Mouse (Mus musculus) megakaryocyte, embryonic 14.5 days (primary cell): Measurements from ENCODE around the gene Krt14. TPM values are rescaled to one million over a fixed set of nuclear protein-coding genes. Genes with fewer than 3 reads are reported as not detected.
"Not testable (repeated sequence)": the region's sequence is repeated elsewhere in the genome, so short reads cannot be mapped to it uniquely, and the experiment has no call there.

Experiments
- H3K27me3 ChIP-seq: replicated peaks from 2 replicates; pipeline ENCODE3; 2012; ENCODE audit warnings: inconsistent platforms
- H3K36me3 ChIP-seq: replicated peaks from 2 replicates; pipeline ENCODE3; 2012; ENCODE audit warnings: low read length, inconsistent platforms, mixed read lengths
- H3K4me1 ChIP-seq: 2 replicates; pipeline ENCODE4 v1.6.1; 2012; ENCODE audit warnings: inconsistent platforms
- H3K4me3 ChIP-seq: replicated peaks from 2 replicates; pipeline ENCODE3; 2012; ENCODE audit warnings: moderate library complexity, mild to moderate bottlenecking, inconsistent platforms
- H3K9me3 ChIP-seq: 2 replicates; pipeline ENCODE4 v1.6.1; 2012; ENCODE audit warnings: inconsistent platforms
- FLI1 ChIP-seq: IDR thresholded peaks from 2 replicates; pipeline ENCODE4 v1.6.1; 2012; ENCODE audit warnings: low read length, inconsistent platforms, mixed read lengths
- GATA1 ChIP-seq: IDR thresholded peaks from 3 replicates; pipeline ENCODE4 v1.6.1; 2012; ENCODE audit warnings: mixed read lengths, low read length, inconsistent platforms, borderline replicate concordance
- polyA plus RNA-seq: library from polyadenylated mRNA; stranded (reverse); fragments of >175 nt; gene quantifications from 2 replicates; pipeline ENCODE4 v1.2.3, GENCODE M21; 2012; ENCODE audit warnings: low replicate concordance; ENCODE audit not compliant: insufficient read depth

Krt14 gene
- polyA plus RNA-seq, result 1.2 TPM in 1 of 2 replicates, not detected in the other

DNA sequence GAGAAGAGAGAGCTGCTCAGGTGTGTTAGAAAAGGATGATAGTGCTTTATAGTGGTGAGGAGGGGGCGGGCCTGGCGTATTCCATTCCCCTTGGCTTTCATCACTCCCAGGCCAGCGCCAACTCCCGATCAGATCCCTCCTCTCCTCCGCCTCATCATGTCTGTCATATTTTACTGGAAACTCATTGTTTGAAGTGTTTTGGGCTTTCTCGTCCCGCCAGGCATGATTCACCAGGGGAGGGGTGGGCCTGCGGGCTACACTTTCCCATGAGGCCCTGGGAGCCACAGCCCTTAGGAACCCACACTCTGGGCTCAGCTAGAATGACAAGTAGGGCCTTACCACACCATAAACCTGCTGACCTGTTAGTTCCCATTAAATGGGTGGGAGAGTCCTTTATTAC lies at the start of gene Krt14:
Gene Krt14 (minus strand): TSS at position 51 of the 400 bp plus-strand sequence.
- Histone ChIP-seq H3K36me3 (no peaks in the 10 kb centered on the region), H3K4me3 (no peak within 1 kb of the TSS), H3K27me3 (peaks cover 3% of the 10 kb centered on the region), H3K4me1 (no peaks in the 10 kb centered on the region), H3K9me3 (no peaks in the 10 kb centered on the region)
- TF ChIP-seq FLI1 (no peak), GATA1 (no peak)

DNA sequence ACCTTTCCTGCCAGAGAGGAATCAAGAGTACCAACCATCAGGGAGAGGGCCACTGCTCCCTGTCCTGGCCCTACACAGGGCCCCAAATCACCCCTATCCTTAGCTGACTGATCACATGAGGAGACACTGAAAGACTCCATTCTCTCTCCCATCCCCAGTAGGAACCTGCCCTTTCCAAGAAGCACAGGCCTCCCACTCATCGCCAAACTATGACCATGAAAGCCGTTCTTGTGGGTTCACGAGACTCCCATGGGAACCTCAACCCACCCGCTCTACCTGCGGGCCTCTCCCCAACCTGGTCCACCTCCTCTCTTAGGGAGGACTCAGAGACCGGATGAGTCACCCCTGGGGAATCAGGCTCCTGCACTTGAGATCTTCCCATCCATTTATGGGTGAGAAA lies 48.2 kb upstream of the Krt14 start:
- no peak for TF ChIP-seq GATA1
- no peaks in the 10 kb centered on the region for H3K9me3 ChIP-seq
- H3K4me3 ChIP-seq, result no peak overlapping the region
- peaks cover 11% of the 10 kb centered on the region for H3K4me1 ChIP-seq
- peaks cover 51% of the 10 kb centered on the region for H3K27me3 ChIP-seq
- H3K36me3 ChIP-seq, result no peaks in the 10 kb centered on the region

DNA sequence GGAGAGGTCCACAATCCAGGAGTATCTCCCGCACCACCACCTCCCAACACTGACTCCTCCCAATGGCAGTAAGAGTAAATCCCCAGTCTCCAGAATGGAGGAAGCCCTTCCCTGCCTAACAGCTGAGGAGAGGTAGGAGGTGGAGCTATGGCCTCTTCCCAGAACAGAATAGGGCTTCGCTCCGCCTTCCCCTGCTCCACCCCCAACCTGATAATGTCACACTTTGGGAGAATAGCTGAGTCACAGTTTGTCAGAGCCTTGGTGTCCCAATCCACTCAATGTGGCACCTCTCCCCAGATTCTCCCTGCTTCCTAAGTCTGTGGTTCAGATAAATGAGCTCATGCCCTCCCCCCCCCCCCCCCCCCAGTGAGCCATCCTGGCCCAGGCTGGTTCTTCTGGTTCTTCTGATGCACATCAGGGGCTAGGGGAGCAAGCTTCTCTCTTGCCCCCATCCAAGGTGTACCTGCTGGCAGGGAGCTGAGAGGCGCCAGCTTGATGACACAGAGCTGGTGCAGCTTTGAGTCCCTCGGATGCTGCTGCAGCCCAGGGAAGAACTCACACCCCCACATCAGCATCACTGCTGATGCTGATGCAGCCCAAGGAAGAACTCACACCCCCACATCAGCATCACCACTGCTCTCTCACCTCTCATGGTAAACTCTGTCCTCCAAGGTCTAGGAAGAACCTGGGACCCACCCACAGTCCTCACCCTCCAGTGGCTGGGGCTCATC lies 47.2 kb upstream of the Krt14 start:
- H3K27me3 ChIP-seq, result peaks cover 47% of the 10 kb centered on the region
- TF ChIP-seq GATA1, result no peak
- no peak for TF ChIP-seq FLI1
- H3K9me3 ChIP-seq, result no peaks in the 10 kb centered on the region
- no peak overlapping the region for H3K4me3 ChIP-seq
- H3K4me1 ChIP-seq, result peaks cover 11% of the 10 kb centered on the region
- H3K36me3 ChIP-seq, result no peaks in the 10 kb centered on the region

DNA sequence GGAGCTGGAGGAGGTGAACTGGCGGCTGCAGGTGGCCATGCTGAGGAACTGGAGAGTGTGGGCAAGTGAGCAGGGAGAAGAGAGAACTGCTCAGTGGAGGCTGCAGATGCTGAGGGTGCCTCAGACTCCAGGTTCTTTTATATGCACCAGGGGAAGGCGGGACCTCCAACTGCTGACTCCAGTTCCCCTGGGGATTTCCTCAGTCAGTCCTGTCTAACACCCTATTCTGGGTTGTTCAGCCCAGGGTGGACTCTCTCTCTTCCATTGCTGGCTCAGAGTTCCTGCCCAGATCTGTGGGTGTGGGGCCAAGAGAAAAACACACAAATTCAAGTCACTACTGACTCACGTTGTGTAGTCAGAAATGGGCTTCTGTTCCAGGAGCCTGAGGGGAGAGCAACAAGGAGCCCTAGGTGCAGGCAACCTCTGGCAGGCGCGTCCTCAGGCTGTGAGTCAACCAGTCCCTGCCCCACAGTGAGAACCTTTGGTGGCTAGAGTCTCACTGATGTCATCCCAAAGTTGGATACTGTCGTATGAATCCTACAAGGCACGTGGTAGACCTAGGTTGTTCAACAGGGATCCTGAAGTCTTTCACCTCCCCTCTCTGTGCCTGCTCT lies 41.6 kb upstream of the Krt14 start, which contains the start of gene Krt16:
Gene Krt16 (minus strand): TSS at position 51 of the 614 bp plus-strand sequence.
- H3K4me3 ChIP-seq, result no peak within 1 kb of the TSS
- no peaks in the 10 kb centered on the region for H3K36me3 ChIP-seq
- no peak for TF ChIP-seq FLI1
- TF ChIP-seq GATA1, result no peak
- peaks cover 2% of the 10 kb centered on the region for H3K4me1 ChIP-seq
- peaks cover 15% of the 10 kb centered on the region for H3K27me3 ChIP-seq
- H3K9me3 ChIP-seq, result no peaks in the 10 kb centered on the region

DNA sequence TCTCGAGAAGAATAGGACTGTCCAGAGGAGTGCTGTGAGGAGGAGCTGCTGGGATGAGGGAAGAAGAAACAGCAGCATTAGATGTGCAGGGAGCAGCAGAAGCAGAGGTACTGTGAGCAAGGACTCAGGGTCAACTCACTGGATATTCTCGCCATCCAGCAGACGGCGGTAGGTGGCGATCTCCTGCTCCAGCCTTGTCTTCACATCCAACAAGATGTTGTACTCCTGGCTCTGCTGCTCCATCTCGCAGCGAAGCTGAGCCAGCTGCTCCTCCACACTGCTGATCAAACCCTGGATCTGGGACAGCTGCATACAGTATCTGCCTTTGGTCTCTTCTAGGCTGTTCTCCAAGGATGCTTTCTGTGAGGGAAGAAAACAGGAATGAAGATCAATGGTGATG lies 39.1 kb upstream of the Krt14 start:
- not testable (repeated sequence) for H3K9me3 ChIP-seq, H3K4me1 ChIP-seq, H3K4me3 ChIP-seq, H3K36me3 ChIP-seq, H3K27me3 ChIP-seq

DNA sequence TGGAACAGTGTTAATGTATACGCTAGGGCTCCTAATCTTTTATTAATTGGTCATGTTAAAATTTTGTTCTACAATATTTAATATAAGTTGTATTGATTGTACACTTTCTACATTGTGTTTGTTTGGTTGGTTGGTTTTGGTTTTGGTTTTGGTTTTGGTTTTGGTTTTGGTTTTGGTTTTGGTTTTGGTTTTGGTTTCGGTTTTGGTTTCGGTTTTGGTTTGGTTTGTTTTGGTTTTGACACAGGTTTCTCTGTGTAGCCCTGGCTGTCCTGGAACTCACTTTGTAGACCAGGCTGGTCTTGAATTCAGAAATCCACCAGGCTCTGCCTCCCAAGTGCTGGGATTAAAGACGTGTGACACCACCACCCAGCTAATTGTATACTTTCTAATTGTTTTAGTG lies 32.9 kb upstream of the Krt14 start:
- H3K4me3 ChIP-seq, H3K4me1 ChIP-seq, H3K27me3 ChIP-seq, H3K36me3 ChIP-seq: not testable (repeated sequence)
- peaks cover 20% of the 10 kb centered on the region for H3K9me3 ChIP-seq

DNA sequence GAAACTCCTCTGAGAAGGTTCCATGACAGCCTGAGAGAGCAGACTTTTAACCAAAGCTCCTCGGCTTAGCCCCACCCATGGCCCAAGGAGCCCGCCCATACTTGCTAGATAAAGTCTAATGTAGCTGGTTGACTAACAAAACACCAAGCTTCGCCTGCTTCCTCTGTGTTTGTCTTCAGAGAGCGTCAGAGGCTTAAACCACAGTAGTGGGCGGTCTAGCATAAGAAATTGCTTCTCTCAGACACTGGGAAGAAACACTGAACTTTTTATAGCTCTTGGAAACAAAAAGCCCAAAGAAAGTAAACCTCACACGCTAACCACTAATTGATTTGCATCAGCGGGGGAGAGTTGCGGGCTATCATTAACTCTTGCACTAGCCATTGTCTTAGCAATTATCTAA lies 14.4 kb upstream of the Krt14 start:
- no peak overlapping the region for H3K4me3 ChIP-seq
- no peaks in the 10 kb centered on the region for H3K27me3 ChIP-seq
- no peaks in the 10 kb centered on the region for H3K9me3 ChIP-seq
- TF ChIP-seq GATA1, result no peak
- no peak for TF ChIP-seq FLI1
- H3K4me1 ChIP-seq, result no peaks in the 10 kb centered on the region
- no peaks in the 10 kb centered on the region for H3K36me3 ChIP-seq

DNA sequence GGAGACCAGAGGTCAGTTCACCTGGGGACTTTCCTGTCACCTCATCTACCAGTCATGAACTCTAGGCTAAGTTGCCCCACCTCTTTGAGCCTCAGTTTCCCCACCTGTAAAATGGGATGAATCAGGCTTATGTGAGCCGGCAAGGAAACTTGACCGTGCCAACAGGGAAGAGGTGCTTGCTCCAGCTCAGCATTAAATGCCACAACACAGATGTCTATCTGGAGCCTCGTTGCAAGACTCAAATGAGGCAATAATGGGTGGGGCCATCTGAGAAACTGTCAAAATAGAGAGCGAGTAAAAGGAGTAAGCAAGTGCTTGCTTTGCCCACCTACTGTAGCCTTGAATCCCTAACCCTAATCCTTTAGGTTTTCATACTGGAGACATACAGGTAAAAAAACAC lies 12.0 kb upstream of the Krt14 start:
- Histone ChIP-seq H3K36me3 (no peaks in the 10 kb centered on the region), H3K4me3 (no peak overlapping the region), H3K9me3 (no peaks in the 10 kb centered on the region), H3K4me1 (no peaks in the 10 kb centered on the region), H3K27me3 (peaks cover 2% of the 10 kb centered on the region)
- TF ChIP-seq FLI1, result no peak
- no peak for TF ChIP-seq GATA1

DNA sequence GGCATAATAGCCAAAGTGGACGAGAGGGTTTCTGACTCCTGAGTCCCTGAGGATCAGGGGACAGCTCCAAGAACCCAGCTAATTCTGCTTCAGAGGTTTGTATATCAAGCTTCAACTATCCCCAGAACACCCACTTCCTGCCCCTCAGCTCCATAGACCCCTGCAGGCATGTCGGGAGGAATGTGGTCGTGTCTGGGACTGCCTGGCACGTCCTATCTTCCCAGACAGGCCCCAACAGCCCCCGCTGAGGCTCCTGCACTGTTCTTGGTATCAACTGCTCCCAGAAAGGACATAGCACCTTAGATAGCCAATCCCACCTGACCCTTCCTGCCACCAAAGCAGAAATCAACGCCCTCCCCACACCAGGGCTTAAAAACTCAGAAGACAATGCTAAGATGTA lies 1.2 kb upstream of the Krt14 start:
- TF ChIP-seq GATA1, result no peak
- TF ChIP-seq FLI1, result no peak
- no peaks in the 10 kb centered on the region for H3K9me3 ChIP-seq
- no peak overlapping the region for H3K4me3 ChIP-seq
- peaks cover 3% of the 10 kb centered on the region for H3K27me3 ChIP-seq
- no peaks in the 10 kb centered on the region for H3K4me1 ChIP-seq
- no peaks in the 10 kb centered on the region for H3K36me3 ChIP-seq

DNA sequence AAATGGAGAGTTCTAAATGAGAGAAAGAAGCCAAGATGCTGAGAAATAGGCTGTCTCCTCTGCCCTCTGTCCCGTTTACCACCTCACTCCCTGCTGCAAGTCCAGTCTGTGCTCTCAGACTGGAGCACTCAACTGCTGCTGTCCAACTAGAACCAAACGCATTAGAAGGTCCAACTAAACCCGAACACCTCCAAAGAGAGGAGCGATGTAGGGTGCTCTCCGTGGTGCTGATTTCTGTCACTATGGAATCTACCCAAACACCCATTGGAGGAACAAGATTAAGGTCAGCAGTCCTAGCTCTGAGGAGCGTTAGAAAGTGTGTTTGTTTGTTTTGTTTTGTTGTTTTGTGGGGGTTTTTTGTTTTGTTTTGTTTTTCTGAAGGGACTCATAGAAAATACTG lies 3.9 kb downstream of the Krt14 start:
- H3K4me1 ChIP-seq, result peaks cover 3% of the 10 kb centered on the region; the same call in 1 of the 2 replicates
- TF ChIP-seq GATA1 (no peak), FLI1 (no peak)
- no peaks in the 10 kb centered on the region for H3K9me3 ChIP-seq
- peaks cover 2% of the 10 kb centered on the region for H3K27me3 ChIP-seq
- H3K4me3 ChIP-seq, result no peak overlapping the region
- H3K36me3 ChIP-seq, result no peaks in the 10 kb centered on the region
